Mouse (Mus musculus): ENCODE results near the gene Hmga1.
A peak's percentile ranks its signal among the peaks of the same experiment; 100 is the strongest.

Hmga1 gene

DNA sequence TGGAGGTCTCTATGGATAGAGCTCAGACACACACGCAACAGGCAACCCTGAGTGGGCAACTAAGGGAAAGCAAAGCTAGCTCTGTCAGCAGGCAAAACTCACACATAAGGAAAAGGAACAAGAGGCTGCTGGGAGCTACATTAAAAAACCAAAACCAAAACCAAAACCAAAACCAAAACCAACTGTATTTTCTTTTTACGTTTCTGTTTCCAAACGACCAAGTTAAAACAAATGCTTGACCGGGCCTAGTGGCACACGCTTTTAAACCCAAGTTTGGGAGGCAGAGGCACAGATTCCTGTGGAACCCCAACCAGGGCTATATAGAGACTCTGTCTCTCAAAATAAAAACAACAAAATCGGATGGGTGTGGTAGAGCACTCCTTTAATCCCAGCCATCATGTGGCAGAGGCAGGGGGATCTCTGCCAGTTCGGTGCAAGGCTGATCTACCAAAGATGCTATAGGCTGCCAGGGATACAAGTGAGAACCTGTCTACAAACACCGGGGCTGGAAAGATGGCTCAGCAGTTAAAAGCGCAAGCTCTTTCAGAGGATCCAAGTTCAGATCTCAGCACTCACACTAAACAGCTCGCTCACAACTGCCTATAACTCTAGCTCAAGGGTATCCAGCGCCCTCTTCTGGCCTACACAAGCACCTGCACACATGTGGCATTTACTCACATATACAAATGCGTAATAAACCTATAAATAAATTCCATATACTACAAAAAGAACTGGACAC, 35.7 kb downstream of the Hmga1 start:
- DNase-seq: peak; percentile 24

DNA sequence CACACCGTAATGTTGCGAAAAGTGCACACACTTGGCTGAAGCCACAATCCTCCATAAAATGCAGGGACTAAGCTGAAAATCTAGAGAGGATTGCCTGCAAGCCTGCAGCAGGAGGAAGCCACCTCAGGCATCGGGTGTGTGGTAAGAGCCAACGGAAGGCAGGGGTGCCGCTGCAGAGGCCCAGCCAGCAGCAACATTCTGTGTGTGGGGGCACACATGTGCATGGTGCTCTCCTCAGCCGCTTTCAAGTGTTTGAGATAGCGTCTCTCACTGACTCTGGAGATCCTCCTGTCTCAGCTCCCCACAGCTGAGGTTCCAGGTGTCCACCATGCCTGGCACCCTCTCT, 36.2 kb downstream of the Hmga1 start:
- DNase-seq: no peak

DNA sequence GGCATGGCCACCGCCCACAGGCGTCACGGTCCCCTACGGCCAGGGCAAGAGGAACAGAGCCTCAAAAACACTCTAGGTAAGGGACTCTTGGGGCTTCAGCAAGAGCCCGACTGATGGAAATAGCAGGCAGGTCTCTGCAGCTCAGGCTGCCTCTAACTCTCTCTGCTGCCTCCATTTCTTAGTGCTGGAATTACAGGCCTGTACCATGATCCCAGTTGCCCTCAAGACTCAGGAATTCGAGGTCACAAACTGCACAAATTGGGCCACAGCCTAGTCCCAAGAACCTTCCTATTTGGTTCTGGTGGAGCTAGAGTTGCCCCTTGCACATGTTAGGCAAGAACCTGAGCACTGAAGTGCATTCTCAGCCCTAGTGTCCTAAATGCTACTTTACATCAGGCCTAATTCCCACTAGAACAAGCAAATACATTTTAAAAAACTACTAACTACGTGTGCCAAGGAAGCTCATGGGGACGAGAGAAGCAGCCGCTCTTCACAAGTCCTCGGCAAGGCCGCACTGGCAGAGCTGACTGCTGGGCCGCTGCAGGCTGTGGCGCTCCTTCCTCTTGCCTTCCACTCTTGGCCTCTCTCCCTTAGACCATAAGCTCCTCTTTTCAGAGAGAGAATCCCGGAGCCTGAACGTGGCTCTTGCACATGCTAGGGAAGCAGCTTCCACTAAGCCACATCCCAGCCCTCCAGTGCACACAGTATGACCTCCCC, 39.5 kb downstream of the Hmga1 start:
- no peak for DNase-seq

DNA sequence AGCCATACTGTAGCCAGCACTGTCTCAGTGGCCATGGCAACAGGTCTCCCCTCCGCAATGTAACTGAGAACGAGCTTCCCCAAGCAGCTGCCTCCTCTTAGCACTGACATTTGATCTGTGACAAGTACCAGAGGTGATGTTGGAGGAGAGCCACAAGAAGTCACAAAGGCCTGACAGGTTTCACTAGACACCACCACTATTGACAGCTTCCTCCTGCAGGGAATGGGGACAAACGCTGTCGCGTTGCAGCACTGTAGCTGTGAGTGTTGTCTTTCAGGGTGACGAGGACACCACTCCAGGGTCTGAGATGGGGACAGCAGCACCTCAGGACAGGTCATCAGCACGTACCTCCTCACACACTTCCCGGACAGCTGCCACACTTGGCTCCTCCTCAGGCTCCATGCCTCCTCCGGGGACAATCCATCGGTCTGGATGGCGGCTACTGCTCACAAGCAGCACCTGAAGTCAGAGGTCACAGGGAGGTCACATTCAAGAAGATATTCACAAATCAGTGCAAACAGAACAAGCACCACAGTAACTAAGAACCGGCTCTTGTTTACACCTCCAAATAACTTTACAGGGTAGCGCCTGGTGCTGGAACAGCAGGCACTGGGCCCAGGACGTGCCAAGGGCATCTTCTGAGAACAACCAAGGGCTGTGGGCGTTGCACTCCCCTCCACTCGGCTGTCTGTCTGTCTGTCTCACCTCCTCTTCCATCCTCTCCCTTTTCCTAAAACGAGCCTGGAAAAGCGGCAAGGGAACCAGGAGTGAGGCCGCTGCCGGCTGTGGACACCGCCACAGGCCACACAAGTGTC, 40.3 kb downstream of the Hmga1 start:
- no peak for DNase-seq

DNA sequence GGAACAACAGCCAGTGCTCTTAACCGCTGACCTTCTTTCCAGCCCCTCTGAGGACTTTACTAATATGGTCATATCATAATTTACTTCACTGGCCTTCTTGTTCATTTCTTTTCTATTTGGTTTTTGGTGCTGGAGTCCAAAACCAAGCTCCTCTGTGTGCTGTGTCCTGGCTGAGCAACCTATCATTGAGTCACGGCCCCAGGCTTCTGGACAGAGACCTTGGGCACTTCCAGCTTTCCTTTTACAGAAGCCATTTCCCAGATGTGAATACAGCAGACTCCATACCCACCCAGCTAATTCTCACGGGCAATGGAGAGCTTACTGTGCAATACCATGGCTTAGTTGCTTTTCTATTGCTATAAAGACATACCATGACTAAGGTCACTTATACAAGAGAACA, 44.0 kb downstream of the Hmga1 start:
- DNase-seq: no peak

DNA sequence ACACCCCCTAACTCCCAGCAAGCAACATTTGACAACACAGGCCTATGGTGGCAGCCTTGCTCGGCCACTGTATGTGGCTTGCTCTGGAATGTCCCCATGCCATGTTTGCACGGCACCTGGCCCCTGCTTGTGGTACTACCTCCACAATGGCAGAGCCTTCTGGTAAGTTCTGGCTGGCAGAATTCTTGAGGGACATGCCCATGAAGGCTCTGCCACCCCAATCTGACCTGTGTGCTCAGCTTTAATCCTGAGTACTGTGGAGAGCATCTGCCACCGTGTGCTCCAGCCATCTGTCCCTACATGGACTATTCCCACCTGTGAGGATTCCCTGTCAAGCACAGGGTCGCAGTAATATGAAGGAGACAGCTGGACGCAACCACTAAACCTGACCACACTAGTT, 44.6 kb downstream of the Hmga1 start:
- DNase-seq: no peak

DNA sequence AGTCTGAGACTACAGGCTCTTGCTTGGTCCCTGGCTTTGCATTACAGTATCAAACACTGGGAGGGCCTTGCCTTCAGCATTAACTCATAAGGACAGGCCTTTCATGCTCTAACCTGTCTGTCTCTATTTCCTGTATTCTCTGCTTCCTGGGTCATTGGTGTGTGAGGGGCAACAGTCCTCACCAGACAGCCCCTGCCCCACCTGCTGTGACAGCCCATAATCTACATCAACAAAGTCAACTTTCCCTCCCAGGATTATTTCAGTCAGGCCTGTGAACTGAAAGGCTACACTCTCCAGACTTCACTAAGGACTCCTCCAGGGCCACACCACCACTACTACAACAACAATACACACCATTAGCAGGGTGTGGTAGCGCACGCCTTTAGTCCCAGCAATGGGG, 46.7 kb downstream of the Hmga1 start:
- no peak for DNase-seq

DNA sequence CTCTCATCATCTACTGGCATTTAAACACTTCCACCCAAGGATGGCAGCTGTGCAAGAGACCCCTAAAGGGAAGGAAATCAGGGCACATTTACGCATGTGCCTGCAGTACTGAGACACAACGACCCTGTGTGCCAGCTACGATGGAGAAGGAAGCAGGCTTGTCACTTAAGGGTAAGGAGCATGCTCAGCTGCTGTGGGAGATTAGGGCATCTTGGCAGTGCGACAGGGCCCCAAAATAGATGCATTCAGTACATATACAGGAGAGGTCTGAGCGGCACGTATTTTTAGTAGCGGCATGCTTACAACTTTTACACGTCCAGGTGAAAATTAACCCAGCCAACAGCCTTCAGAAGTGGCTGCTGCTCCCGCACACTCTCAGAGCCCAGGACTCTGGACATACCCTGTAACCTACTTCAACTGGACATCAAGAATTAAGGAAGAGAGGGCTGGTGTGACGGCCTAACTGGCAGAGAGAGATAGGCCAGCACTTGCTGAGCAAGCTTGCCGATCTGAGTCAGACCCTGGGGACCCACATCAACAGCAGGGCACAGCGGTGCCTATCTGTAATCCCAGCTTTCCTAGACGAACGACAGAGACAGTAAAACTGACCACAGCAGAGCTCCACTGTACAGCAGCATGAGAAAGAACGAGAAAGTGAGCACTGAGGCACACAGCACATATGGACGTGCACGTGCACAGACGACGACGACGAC, 47.4 kb downstream of the Hmga1 start:
- DNase-seq: no peak

DNA sequence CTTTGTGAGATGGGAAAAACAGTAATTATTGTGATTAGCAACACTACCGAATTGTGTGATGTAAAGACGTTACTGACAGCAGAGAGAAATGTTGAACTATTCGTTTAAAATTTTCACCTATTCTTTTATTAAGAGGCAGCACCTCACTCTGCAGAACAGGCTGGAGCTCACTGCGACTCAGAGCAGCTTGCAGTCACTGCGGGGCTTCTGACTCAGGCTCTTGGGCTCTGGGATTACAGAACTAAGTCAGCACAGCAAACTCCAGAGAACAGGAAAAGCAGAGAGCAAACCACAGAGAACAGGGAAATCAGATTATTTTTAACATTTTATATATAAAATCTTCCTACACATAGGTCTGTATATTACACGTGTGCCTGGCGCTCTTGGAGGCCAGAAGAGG, 53.3 kb downstream of the Hmga1 start:
- no peak for DNase-seq

DNA sequence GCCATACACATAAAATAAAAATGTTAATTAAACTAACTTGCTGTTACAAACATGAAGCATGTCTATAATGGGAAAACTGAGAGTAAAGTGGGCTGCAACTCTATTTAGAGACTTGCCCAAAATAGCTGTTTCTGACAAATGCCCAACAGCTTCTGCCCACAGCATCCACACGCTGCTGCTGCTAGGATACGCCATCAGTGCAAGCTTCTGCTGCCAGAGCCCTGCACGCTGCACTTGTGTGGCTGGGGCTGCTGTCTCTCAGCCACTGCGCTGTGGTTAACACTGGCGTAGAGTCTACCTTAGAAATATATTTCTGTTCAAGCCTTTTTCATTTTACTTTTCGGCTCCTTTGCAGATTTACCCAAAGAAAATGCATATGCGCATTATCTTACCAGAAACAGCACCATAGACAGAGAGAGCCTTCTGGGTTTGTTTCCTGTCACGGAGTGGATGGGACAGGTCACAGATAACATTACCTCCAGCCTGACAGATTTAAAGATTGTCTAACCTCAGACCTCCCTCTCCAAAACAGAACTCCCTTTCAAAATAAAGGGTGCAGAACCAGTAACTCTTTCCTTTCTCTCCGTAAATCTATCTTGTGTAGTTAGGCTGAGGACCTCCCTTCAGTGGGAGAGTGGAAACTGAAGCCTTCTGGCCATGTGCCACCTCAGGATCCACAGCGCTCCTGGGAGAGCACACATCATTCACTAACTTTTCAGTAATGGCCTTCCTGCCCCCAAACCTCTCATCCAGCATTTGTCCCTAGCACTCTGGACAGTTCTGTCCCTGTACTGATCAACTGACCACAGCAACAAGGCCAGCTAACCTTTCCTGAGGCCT, 54.6 kb downstream of the Hmga1 start:
- DNase-seq: no peak

DNA sequence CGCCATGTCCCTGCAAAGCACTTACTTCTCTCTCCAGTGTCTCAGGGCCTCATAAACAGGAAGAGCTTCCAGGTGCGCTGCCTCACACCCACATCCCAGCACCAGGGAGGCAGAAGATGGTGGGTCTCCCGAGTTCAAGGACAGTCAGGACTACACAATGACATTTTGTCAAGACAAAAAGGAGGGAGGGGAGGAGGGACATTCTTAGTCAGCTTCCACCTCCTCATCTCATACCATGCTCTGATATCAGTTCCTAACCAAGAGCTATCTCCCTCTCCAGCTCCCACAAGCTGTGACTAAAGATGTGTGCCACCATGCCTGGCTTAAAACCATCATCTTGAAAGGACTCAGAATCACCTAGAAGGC, 55.2 kb downstream of the Hmga1 start:
- no peak for DNase-seq

DNA sequence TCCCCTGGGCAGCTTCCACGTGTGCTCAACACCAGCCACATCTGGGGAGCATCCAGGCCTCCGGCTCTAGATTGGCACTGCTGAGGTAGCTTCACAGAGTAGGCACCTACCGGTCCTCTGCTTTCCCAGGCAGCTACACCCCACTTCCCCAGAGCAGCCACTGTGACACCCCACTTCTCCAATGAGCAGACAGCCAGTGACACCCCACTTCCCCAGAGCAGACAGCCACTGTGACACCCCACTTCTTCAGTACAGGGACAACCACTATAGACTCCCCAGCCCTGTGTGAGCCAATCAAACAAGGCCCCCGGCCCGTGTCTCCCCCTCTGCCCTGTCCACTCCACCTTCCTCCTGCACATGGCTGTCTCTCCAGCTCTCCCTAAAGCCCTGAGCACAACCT, 55.7 kb downstream of the Hmga1 start:
- no peak for DNase-seq

DNA sequence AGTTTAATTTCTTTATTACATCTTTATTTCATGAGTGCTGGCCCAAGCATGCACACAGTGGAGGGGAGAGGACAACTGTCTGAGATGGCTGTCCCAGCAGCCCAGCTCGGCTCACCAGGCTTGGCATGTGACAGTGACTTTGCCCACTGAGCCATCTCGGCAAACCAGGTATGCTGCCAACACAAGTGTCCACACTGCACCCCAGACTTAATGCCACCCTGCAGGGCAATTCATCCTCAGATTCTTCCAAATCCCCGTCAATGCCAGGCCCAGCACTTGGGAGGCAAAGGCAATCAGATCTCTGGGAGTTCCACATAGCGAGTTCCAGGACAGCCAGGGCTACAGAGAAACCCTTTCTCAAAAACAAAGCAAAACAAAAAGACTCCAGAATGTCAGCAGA, 56.7 kb downstream of the Hmga1 start:
- no peak for DNase-seq

Data from thymus, postnatal 14 days (tissue).